Mouse (Mus musculus): ENCODE data around the gene Psd4. TPM values are rescaled to one million over a fixed set of nuclear protein-coding genes. Genes with fewer than 3 reads are reported as not detected.

Gene Psd4
- polyA plus RNA-seq, 1 experiment: 0.79 TPM

GRCm38 (mm10) chr2:24387361-24388283 is 20.2 kb downstream of the Psd4 start:
- no peaks in the 10 kb centered on the region for H3K27me3 ChIP-seq (ENCODE audit: control insufficient read depth, insufficient read depth, low read length)
- DNase-seq: no peak
- TF ChIP-seq CTCF (IDR thresholded peaks at IDR 0.05; ENCODE audit: borderline replicate concordance, insufficient read depth, low read depth, low read length): no peak
- no peak for TF ChIP-seq POLR2A (IDR thresholded peaks at IDR 0.05; ENCODE audit: borderline replicate concordance, insufficient read depth, low read length)
- WGBS: 95% methylated on average over 4 of the region's 4 CpGs
- no peak overlapping the region for H3K27ac ChIP-seq (ENCODE audit: insufficient read depth, low read length)
- H3K4me3 ChIP-seq (replicated peaks; ENCODE audit: insufficient read depth, low read depth, low read length): no peak overlapping the region
- no peaks in the 10 kb centered on the region for H3K4me1 ChIP-seq (ENCODE audit: control insufficient read depth, insufficient read depth, low read length)

GRCm38 (mm10) chr2:24393251-24393650 is 25.9 kb downstream of the Psd4 start:
- DNase-seq: no peak
- Histone ChIP-seq H3K4me3 (replicated peaks; ENCODE audit: insufficient read depth, low read depth, low read length) (no peak overlapping the region), H3K27ac (ENCODE audit: insufficient read depth, low read length) (no peak overlapping the region), H3K4me1 (ENCODE audit: control insufficient read depth, insufficient read depth, low read length) (no peaks in the 10 kb centered on the region), H3K27me3 (ENCODE audit: control insufficient read depth, insufficient read depth, low read length) (no peaks in the 10 kb centered on the region)
- 83% methylated on average over 2 of the region's 2 CpGs for WGBS
- TF ChIP-seq POLR2A (IDR thresholded peaks at IDR 0.05; ENCODE audit: borderline replicate concordance, insufficient read depth, low read length): no peak
- no peak for TF ChIP-seq CTCF (IDR thresholded peaks at IDR 0.05; ENCODE audit: borderline replicate concordance, insufficient read depth, low read depth, low read length)

GRCm38 (mm10) chr2:24397115-24397514 is 29.7 kb downstream of the Psd4 start:
- 6% methylated on average over 2 of the region's 2 CpGs for WGBS
- H3K4me1 ChIP-seq (ENCODE audit: control insufficient read depth, insufficient read depth, low read length): no peaks in the 10 kb centered on the region
- TF ChIP-seq CTCF (IDR thresholded peaks at IDR 0.05; ENCODE audit: borderline replicate concordance, insufficient read depth, low read depth, low read length) (no peak), POLR2A (IDR thresholded peaks at IDR 0.05; ENCODE audit: borderline replicate concordance, insufficient read depth, low read length) (no peak)
- H3K4me3 ChIP-seq (replicated peaks; ENCODE audit: insufficient read depth, low read depth, low read length): no peak overlapping the region
- H3K27ac ChIP-seq (ENCODE audit: insufficient read depth, low read length): no peak overlapping the region
- no peak for DNase-seq
- H3K27me3 ChIP-seq (ENCODE audit: control insufficient read depth, insufficient read depth, low read length): no peaks in the 10 kb centered on the region

- Histone ChIP-seq H3K4me3 (replicated peaks; ENCODE audit: insufficient read depth, low read depth, low read length) (no peak overlapping the region), H3K4me1 (ENCODE audit: control insufficient read depth, insufficient read depth, low read length) (no peaks in the 10 kb centered on the region), H3K27ac (ENCODE audit: insufficient read depth, low read length) (no peak overlapping the region), H3K27me3 (ENCODE audit: control insufficient read depth, insufficient read depth, low read length) (no peaks in the 10 kb centered on the region)
- WGBS: 94% methylated on average over 3 of the region's 3 CpGs
- TF ChIP-seq CTCF (IDR thresholded peaks at IDR 0.05; ENCODE audit: borderline replicate concordance, insufficient read depth, low read depth, low read length): no peak
- no peak for TF ChIP-seq POLR2A (IDR thresholded peaks at IDR 0.05; ENCODE audit: borderline replicate concordance, insufficient read depth, low read length)
- DNase-seq: no peak
These were observed 33.3 kb downstream of the Psd4 start for GRCm38 (mm10) chr2:24400711-24401110.

- DNase-seq: peak; percentile 66 to 71
- 13% methylated on average over 23 of the region's 23 CpGs for WGBS
- Histone ChIP-seq H3K4me3 (replicated peaks; ENCODE audit: insufficient read depth, low read depth, low read length) (peak overlapping the region; percentile 24), H3K27me3 (ENCODE audit: control insufficient read depth, insufficient read depth, low read length) (no peaks in the 10 kb centered on the region), H3K27ac (ENCODE audit: insufficient read depth, low read length) (no peak overlapping the region), H3K4me1 (ENCODE audit: control insufficient read depth, insufficient read depth, low read length) (peaks cover 7% of the 10 kb centered on the region)
- TF ChIP-seq POLR2A (IDR thresholded peaks at IDR 0.05; ENCODE audit: borderline replicate concordance, insufficient read depth, low read length) (no peak), CTCF (IDR thresholded peaks at IDR 0.05; ENCODE audit: borderline replicate concordance, insufficient read depth, low read depth, low read length) (peak; percentile 79)
These were observed 38.1 kb downstream of the Psd4 start for GRCm38 (mm10) chr2:24405345-24406012.

- WGBS: 31% methylated on average over 4 of the region's 4 CpGs
- no peak overlapping the region for H3K27ac ChIP-seq (ENCODE audit: insufficient read depth, low read length)
- H3K4me1 ChIP-seq (ENCODE audit: control insufficient read depth, insufficient read depth, low read length): peaks cover 7% of the 10 kb centered on the region
- TF ChIP-seq POLR2A (IDR thresholded peaks at IDR 0.05; ENCODE audit: borderline replicate concordance, insufficient read depth, low read length) (no peak), CTCF (IDR thresholded peaks at IDR 0.05; ENCODE audit: borderline replicate concordance, insufficient read depth, low read depth, low read length) (no peak)
- peak; percentile 67 to 80 for DNase-seq
- no peak overlapping the region for H3K4me3 ChIP-seq (replicated peaks; ENCODE audit: insufficient read depth, low read depth, low read length)
- H3K27me3 ChIP-seq (ENCODE audit: control insufficient read depth, insufficient read depth, low read length): no peaks in the 10 kb centered on the region
These were observed 40.5 kb downstream of the Psd4 start for GRCm38 (mm10) chr2:24407701-24408485.

- WGBS: 16% methylated on average over 2 of the region's 2 CpGs
These were observed 41.8 kb downstream of the Psd4 start for GRCm38 (mm10) chr2:24409166-24409565.

More at GRCm38 (mm10) chr2:24409166-24409565, 41.8 kb downstream of the Psd4 start:
- TF ChIP-seq CTCF (IDR thresholded peaks at IDR 0.05; ENCODE audit: borderline replicate concordance, insufficient read depth, low read depth, low read length) (peak; percentile 89), POLR2A (IDR thresholded peaks at IDR 0.05; ENCODE audit: borderline replicate concordance, insufficient read depth, low read length) (no peak)
- Histone ChIP-seq H3K27me3 (ENCODE audit: control insufficient read depth, insufficient read depth, low read length) (no peaks in the 10 kb centered on the region), H3K4me1 (ENCODE audit: control insufficient read depth, insufficient read depth, low read length) (peaks cover 7% of the 10 kb centered on the region), H3K27ac (ENCODE audit: insufficient read depth, low read length) (no peak overlapping the region), H3K4me3 (replicated peaks; ENCODE audit: insufficient read depth, low read depth, low read length) (no peak overlapping the region)
- peak; percentile 58 to 69 for DNase-seq
